Mouse (Mus musculus): ENCODE measurements around the gene Ptpn1.

Gene Ptpn1

DNA sequence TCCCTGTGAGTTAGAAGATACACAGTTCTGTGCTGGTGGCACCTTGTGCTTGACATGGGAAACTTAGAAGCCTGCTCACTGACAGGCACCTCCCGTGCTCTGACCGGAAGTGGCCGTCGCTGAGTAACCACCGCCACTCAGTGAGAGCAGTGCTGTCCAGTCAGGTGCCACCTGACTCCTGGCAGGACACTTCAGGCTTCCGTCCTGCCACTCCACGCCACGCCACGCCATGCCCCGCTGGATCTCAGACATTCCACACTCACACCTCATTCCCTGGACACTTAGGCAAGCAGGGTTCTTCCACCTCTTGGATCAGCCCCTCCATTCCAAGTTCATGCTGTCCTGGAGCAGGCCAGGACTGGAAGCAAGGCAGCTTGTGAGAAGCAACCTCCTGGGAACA, 46.4 kb downstream of the Ptpn1 start:
- DNase-seq: no peak

DNA sequence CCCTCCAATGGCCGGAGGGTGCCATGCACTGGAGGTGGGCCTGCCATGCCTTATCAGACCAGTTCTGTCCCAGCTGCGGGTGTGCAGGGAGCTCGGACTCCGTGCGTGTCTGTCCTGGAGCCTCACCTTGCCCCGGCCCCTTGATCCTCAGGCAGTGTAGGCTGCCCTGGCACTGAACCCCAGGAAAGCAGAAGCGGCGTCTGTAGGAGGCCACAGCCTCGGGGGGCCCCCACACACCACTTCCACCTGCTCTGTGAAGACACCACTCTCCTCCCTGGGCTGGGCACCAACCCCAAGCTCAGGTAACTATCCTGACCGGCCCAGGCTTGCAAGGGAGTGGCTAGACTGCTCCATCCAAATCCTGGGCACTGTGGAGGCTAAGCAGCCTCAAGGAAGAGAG, 48.5 kb downstream of the Ptpn1 start:
- no peak for DNase-seq

DNA sequence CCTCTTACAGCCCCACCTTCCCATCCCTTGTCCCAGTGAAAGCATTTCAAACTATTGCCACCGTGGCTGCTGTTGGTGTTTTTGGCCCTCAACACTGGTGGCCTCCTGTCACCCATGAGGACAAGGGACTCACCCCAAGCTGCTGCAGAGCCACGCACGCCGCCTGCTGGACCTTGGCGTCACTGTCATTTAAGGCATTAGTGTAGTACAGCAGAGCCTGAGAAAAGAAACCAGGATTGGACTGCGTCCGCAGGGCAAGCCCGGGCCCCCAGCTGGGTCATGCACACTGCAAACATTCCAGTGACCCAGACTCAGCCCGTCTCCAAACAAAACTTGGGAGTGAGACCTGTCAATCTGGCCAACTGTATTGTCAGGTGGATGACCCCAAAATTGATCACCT, 50.8 kb downstream of the Ptpn1 start:
- DNase-seq: no peak

DNA sequence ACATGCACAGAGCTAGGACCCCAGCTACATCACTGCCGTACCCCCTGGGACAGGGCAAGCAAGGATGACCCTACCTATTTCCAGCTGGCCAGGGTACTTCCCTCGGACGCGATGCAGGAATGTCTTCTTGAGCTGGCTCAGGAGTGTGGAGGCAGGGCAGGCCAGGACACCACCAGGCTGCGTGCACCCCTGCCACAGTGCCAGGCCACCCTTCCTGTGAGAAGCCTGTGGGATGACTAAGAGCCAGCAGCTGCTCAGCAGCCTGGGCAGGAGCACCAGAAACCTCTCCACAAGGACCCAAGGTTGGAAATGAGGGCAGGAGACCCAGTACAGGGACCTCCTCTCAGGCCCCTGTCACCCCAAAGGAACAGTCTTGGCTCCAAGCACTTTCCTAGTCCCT, 52.5 kb downstream of the Ptpn1 start:
- no peak for DNase-seq

DNA sequence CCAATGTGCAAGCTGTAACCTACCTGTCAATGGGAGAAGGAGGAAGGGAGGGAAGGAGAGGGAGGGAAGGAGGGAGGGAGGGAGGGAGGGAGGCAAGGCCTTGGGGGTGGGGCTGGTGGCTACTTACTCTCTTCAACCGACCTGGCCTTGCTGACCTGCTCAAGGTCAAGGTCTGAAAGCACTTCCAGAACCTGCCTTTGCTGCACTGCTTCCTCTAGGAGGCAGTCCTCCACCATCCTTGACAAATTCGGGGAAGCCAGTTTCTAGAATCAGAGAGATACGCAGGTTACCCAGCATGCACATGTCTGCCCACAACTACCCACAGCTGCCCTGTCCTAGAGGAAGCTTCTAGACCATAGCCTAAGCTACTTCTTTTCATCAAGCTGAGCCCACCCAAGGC, 53.1 kb downstream of the Ptpn1 start:
- DNase-seq: peak; percentile 30

DNA sequence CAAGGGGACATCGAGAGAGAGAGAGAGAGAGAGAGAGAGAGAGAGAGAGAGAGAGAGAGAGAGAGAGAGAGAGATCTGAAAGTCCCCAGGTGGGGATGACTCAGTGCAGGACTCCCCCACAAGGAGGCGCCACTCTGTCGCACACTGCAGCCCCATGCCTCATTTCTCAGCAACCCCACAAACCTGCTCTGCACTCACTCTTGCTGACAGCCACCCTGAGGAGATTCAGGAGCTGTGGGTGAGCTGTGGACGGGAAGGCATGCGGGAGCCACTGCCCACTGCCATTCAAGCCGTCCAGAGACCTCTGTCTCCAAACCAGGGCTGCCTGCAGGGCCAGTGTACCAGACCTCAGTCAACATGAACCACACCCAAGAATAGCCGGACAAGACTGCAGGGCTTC, 54.9 kb downstream of the Ptpn1 start:
- peak; percentile 53 for DNase-seq

DNA sequence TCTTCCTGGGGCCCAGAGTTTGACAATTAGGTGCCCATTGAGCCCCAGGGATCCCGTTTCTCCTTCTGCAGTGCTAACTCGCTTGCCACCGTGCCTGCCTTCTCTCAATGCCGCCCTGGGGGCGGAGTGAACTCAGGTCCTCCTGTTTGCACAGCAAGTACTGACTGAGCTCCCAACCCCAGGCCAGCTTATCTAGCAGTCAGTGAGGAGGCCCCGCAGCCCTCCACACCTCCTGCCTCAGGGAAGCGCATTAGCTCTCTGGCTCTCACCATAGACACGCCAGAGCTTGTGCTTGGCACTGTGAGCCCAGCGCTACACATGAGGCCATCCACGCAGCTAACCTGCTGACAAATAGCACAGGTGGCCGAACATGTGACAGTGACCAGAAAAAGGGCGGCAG, 55.8 kb downstream of the Ptpn1 start:
- DNase-seq: no peak

DNA sequence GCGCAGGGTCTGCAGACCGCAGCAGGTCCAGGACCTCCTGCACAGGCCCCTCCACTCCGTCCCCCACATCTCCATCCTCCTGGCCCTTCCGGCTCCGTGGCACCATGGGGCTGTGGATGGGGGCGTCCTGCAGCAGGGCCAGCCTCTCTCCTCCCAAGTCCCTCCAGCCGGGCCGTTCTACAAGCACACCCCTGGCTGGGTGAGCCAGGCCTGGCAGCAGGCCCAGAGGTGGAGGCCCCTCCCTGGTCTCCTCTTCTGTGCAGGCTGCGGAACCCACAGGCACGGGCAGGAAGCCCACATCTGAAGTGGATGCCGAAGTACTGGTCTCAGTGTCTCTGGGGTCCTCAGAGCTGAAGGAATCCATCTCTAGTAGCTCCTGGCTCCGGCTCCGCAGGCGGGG, 57.5 kb downstream of the Ptpn1 start:
- DNase-seq: no peak

DNA sequence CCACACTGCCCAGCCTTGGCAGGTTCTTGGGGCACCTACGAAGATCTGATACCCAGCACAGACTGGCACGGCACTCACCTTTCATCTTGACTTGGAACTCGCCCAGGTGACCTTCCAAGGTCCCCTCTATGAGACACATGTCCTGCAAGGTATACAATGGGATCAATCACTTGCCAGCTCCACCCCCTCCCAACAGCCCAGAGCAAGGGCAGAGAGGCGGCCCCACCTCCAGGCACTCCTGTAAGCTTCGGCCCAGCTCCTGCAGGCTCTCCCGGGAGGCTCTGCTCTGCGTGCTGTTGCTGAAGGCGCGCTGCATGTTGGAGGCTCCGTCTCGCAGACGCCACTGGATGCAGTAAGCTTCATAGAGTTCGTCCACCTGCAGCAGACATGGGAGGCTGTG, 61.4 kb downstream of the Ptpn1 start:
- DNase-seq: no peak

DNA sequence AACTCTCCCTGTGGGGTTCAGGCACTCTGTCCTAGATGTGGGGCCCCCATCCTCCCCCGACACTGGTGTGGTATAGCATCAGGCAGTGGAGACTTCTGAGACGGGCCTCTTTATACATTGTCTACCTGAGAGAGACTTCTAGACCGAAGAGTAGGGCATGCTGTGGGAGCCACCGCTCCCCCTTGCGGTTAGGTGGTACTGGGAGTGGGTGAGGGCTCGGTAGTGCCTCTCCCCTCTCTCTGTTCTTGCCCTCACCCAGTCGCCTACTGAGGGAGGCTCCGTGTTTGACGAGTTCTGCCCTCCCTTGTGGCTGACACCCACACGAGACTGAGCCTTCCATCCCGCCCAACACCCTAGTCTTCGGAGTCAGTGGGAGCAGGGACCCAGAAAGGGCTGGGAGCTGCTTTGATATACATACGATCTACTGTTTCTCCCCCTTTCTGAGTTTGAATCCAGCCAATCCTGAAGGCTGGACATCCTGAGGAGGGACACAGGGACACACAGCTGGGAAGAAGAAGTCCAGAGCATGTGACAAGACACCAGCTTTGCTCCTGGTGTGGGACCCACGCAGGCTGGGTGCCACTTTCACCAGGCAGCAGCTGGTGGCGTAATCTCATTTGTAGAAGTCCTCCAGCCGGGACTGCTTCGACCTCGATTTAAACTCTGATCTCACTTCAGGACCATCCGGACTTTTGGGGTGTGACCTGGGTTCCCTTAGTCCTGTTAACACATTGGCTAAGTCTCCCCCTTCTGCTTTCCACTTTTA, 64.2 kb downstream of the Ptpn1 start:
- no peak for DNase-seq

DNA sequence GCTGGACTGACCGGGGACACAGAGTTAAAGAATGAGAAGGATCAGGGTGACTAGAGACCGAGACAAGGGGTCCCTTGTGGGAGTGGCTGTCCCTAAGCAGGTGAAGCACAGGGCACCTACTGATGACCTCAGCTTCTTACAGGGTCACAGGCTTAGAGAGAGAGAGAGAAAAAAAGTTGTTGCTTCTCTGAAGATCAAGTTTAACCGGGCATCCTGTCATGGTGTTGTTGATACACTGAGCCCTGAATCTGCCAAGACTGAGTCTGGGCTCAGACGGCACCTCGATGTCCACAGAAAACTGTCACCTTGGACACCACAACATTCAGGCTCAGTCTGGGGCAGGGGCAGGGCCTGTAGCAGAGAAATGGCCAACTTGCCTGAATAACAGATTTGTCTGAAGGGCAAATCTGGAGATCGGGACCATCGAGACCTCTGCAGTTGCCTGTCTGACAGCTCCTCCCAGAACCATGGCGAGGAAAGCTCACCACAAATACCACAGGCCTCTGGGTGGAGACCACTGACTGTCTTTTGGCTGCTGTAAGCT, 64.9 kb downstream of the Ptpn1 start:
- no peak for DNase-seq

DNA sequence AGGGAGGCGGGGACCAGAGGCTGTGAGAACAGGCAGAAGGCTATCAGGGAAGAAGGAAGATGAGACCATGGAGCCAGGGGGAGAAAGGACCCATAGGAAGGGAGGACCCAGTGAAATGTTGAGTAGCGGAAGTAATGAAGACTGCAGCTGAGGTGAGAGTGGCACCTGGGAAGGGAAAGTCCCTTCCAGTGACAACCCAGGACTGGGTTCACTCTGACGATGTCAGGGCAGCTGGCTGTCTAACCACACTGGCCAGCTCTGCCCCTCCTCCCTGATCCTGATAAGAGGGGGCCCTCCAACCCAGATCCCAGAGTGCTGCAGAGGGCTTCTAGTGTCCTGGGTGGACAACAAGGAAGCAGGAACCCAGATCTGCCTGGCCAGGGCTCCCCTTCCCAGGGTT, 65.7 kb downstream of the Ptpn1 start:
- no peak for DNase-seq

DNA sequence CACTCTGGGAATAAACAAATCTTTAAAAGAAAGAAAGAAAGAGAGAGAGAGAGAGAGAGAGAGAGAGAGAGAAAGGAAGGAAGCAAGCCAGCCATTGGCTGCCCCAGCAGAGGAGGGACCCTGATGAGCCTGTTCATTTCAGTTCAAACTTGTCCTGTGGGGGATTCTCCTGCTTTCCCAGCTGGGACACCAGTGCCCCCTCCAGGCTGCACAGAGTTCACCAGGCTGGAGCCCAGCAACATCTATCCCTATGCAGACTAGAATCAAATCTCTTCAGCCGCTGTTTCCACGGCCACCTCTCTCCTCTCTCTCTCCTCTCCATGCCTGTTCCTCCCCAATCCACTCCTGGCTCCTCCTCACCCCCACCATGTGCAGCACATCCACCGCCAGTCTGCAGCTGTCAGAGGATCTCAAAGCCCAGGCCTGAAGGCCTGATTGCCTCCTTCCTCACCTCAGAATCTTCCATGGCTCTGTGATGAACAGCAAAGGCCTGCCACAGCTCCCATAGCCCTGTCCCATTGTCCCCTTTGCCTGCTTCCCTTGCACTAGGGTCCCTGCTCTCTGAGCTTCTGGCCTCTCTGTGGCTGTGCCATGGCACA, 67.4 kb downstream of the Ptpn1 start:
- DNase-seq: no peak

DNA sequence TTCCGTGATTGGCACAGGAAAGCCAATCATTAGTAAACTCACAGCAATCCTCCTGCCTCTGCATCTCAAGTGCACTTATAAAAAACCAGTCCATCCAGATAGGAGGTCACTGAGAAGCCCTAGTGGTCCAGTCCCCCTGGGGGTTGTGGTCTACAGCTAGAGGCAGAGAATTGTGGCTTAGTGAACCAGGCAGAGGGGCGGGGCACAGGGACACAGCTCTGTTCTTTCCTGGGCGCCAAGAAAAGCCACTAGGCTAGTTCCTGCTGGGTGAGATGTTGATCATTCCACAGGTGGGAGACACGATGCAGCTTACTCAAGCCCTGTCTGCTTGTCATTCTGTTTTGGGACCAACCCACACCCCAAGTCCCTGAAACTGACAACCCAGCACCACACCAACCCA, 70.3 kb downstream of the Ptpn1 start:
- no peak for DNase-seq

DNA sequence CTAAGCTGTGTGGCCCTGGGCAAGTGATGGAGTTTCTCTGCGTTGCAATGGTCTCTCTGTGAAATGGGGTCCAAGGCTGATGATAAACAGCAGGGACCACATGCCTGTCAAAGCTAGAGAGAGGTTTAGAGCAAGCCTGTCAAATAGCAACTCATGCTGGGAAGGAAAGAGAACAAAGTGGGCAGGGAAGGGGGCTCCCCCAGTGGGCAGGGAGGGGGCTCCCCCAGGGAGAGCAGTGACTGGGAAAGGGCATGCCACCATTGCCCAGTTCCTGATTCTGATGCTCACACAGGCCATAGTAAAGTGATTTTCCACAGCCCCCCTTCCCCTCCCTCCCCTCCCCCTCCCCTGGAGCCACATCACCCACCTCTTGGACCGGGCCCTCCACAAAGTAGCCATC, 71.0 kb downstream of the Ptpn1 start:
- no peak for DNase-seq

DNA sequence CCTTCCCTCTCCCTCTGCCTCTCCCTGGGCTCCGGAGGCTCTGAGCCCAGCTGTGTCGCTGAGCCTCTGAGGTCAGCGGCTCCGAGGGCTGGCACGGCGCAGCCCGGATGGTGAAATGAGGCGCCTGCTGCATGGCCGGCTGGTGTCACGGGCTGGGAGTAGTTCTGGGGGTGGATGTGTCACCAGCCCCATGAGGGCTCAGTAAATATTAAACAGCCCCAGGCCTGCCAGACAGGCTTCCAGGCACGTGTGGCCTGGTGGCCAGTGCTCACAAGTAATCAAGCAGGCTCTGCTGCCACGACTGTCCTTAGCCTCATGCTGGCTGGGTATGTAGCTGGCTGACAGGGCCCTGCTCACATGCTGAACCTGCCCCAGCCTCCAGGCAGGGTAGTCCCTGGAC, 71.6 kb downstream of the Ptpn1 start:
- no peak for DNase-seq

DNA sequence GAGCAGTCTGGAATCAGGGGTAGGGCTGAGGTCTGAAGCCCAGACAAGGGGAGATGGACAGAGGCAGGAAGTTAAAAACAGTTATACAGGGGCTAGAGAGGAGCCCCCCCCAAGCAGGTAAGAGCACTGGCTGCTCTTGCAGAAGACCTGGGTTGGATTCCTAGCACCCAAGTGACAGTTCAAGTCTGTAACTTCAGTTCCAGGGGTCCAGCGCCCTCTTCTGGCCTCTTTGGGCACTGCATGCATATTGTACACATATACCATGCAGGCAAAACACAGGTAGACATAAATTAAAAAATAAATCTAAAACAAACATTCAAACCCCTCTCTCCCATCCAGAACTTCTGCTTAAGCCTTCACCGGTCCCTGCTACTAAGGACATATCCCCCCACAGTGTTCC, 72.5 kb downstream of the Ptpn1 start:
- DNase-seq: no peak

DNA sequence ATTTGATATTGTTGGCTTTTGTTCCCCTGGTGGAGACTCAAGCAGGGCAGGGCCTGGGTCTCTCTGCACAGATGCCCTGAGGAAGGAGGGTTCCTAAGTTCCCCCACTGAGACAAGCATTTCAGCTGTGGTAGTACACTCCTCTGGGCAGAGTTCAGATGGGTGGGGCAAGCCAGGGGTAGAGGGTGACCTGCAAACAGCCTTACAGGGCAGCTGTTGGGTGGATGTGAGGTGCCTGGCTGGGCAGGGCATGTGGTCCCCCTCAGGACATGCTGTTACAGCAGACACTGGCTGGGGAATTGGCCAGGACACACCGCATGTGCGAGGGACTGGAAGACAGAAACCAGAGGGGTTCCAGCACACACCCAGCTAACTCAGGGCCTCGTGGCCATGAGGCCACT, 73.1 kb downstream of the Ptpn1 start:
- DNase-seq: no peak

DNA sequence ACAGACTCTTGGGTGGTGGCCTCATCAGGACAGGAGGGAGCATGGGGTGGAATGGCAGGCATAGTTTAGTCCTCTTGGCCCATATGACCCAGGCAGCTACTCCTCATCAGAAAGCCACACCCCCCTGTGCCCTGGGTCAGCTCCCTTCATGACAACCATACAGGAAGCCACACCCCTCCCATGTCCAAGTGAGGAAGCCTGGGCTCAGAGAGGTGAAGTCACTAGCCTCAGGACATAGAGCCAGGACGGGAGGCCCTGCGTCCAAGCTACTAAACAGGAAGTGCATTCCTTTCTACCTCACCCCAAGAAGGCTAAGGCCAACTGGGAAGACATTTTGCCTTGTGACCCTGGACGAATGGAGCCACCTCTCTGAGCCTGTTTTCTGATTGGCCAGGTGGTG, 73.8 kb downstream of the Ptpn1 start:
- DNase-seq: peak; percentile 48

DNA sequence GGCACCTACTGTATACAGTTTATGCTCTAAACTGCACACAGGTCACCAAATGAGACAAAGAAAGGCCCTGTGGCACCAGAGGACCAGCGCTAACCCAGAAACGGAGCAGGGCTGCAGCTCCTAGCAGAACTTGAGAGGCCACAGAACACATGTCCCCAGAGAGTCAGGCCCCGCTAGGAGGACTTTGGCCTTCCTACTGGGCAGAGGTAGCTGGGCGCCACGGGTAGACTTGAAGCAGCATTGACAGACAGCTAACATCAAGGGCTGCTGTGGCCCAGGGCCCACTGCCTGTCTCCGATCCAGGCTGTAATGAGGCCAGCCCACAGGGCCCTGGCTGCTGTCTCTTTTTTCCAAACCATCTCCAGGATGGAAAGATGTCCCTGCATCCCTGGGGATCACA, 74.6 kb downstream of the Ptpn1 start:
- no peak for DNase-seq

DNA sequence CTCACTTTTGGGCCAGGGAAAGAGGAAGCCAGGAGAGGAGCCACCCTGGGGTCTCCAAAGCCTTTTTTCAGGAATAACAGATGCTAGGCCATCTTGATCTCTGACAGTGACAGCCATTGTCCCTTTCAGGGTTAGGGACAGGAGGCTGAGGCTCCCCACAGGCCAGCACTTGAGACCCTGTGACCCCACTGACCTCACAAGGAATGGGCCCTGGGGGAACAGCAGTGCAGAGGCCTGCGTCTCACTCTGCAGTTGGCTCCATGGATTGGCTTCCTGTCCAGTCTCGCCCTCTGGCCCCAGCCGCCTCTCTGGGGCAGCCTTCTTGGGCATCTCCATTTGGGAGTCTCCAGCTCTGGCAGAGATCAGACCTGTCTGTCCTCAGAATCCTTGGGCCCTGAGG, 76.3 kb downstream of the Ptpn1 start:
- DNase-seq: no peak

DNA sequence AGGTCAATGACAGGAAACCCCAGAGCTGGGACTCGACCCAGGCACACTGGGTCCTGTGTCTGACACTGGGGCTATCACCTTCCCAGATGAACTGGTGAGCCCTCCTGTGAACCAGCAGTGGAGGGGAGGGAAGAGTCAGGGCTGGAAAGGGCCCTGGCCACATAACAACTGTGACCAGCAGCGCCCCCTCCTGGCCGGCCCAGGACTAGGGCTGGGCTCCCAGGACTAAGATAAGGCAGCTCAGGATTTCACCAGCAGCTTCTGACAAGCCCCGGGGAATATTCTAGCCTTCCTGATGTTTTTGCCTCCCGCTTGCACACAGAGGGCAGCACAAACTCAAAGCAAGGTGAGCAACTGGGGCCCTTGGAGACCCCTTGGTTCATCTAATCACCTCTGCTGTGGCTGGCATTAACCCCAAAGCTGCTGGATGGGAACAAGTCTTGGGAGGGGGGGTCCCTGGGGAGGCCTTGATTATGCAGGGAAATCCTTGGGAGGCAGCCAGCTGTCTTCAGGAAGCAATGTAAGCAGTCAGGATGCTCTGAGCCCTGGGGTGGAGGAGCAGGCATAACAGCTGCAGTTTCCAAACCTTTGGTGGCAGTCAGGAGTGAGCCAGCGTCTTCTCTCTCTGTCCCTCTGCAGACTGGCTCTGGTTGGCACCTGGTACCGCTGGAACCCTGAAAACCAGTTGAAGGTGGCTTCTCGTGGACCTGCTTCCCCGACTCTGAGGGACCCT, 78.2 kb downstream of the Ptpn1 start, which contains the start of gene Ripor3:
TSS of gene Ripor3 (minus strand) at position 683 of the 733 bp plus-strand sequence.
- peak; percentile 79 for DNase-seq

DNA sequence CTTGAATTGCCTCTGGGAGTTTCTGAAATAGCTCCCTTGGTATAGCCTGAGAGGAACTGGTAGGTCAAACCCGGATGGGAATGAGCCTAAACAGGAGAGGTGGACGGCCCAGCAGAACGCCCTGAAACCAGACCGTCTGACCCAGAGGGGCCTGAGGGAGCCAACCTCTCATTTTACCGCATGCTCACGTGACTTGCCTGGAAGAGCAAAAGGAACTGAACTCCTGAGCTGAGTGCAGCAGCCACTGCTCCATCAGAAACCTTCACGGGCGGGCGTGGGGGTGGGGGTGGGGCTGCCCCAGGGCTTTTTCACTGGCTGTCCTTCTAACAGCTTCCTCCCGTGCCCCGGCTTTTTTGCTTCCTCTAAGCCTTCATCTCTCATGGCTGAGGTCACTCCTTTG, 79.0 kb downstream of the Ptpn1 start:
- DNase-seq: no peak

DNA sequence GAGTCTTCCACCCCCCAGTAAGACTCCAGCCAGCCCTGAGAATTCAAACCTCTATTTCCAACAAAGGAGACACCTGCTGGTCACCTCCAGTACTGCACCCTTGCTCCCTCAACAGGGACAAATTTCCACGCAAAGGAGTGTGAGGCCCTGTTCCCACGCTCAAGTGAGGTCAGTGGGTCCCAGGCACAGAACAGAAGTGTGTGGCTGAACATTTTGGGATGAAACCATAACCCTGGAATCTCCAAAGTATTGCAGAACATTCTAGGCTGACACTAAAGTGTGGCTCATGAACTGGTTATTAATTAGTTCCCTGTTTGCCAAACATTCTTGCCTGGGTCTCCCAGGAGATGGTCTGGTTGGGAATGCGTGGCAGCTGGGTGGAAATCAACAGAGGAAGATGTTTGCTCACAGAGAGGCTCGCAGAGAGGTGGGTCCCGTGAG, 85.1 kb downstream of the Ptpn1 start:
- DNase-seq: peak; percentile 77
